Mouse (Mus musculus) monocyte, adult 5-6 weeks (primary cell): ENCODE measurements around the gene Gm5617. TPM values are rescaled to one million over a fixed set of nuclear protein-coding genes. Genes with fewer than 3 reads are reported as not detected.
A peak's percentile ranks its signal among the peaks of the same experiment; 100 is the strongest.
"Not testable (repeated sequence)": the region's sequence is repeated elsewhere in the genome, so short reads cannot be mapped to it uniquely, and the experiment has no call there.

Experiments used
- ATAC-seq: fragments of 153-309, 156-312 bp; replicated peaks from 2 replicates; pipeline ENCODE4 v1.8.0; 2017; ENCODE audit warnings: mild to moderate bottlenecking; ENCODE audit not compliant: low TSS enrichment, insufficient number of reproducible peaks, severe bottlenecking, poor library complexity, low FRiP score
- total RNA-seq: library from RNA; stranded (forward); fragments of 200-1000, 200-491, 200-594 nt; gene quantifications from 3 replicates; pipeline ENCODE4 v1.2.3, GENCODE M21; 2017

Gm5617 gene
- total RNA-seq, 1 experiment from 2014 or later, result 22.4 TPM

DNA sequence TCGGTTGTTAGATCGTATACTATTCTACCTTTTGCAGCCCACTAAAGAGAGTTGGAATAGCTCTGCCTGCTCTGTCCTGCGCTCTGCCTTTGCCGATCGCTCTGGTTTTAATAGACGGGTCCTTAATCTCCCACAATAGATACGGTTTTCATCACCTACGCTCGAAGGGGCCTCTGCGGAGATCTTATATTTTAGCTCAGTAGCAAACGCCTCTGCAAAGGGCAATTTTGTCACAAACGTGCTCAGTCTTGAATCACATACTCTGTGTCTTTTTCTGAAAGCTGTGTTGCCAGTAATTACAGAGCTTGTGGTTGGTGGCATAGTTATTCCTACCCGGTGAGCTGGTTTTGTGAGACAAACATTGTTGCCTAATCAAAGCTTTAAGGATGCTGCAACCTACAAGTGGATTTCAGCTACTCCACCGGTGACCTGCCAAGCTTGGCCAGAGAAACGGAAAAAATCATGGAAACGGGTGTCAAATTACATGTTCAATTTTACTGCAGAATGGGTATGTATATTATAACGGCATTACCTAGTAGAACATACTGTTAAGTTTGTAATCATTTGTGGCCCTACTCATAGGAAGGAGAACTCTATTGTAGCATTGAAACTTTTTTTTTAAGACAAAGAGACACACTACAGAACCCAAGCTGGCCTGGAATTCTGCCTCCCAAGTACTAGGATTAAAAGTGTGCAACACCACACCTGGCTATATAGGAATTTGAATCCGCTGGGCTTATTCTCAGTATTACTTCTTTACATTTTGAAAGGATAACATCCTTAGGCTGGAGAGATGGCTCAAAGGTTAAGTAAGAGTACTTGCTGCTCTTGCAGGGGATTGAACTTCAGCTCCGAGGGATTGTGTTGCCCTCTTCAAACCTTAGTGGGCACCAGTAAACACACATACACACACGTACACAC lies 13.8 kb upstream of the Gm5617 start:
- no peak for ATAC-seq

GRCm38 (mm10) chr9:48495548-48495932 lies 298 bp downstream of the Gm5617 start:
- ATAC-seq, result peak; percentile 2; the same call in 1 of the 2 replicates

DNA sequence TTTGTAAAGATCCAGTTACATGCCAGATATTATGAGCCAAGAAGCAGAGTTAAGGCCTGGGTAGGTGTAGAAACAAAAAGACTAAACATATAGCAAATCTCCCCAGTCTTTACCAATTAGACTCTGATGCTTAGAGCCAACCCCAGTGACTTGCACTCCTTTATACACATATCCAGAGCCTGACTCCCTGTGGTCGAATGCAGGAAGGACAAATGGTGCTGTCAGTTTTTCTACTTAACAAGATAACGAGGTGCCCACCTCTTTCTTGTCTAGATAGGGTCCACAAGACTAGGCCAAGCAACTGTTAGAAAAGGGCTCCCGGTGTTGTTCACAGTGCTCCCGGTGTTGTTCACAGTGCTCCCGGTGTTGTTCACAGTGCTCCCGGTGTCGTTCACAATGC lies 6.0 kb downstream of the Gm5617 start:
- no peak for ATAC-seq

DNA sequence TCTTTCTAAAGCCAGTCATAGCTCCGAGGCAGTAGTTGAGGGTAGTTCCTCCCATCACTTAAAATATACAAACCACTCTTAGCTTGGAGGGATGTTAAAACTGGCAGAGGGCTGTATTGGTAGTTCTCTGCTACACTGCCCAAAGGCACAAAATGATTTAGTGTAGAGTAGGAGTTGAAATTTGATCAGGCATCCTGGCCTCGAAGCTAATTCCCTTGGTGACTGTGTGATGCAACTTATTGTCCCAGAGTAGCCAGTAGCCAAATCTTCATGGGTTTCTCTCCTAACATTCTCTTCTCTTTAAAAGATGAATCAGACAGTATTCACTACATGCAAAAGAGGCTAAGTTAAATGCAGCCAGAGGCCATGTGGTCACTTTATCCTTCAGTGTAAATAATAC lies 7.8 kb downstream of the Gm5617 start:
- ATAC-seq, result no peak

- ATAC-seq, result no peak
Measured at GRCm38 (mm10) chr9:48504741-48505365, 9.6 kb downstream of the Gm5617 start.

- no peak for ATAC-seq
Measured at GRCm38 (mm10) chr9:48510134-48510533, 14.9 kb downstream of the Gm5617 start.

DNA sequence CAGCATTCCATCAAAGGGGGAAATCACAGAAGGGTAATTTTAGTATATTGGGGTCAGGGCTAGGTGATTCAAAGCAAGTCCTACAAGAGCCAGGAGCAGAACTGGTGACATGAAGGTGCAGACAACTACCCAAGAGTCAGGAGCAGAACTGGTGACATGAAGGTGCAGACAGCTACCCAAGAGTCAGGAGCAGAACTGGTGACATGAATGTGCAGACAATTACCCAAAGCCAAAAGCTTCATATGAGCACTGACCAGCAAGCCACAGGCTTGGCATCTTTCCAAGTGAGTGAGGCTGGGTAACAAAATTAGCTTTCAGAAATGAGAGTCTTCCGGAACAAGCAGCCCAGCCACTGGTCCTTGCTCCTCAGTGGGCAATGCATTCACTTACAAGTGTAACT lies 20.1 kb downstream of the Gm5617 start:
- ATAC-seq, result no peak

DNA sequence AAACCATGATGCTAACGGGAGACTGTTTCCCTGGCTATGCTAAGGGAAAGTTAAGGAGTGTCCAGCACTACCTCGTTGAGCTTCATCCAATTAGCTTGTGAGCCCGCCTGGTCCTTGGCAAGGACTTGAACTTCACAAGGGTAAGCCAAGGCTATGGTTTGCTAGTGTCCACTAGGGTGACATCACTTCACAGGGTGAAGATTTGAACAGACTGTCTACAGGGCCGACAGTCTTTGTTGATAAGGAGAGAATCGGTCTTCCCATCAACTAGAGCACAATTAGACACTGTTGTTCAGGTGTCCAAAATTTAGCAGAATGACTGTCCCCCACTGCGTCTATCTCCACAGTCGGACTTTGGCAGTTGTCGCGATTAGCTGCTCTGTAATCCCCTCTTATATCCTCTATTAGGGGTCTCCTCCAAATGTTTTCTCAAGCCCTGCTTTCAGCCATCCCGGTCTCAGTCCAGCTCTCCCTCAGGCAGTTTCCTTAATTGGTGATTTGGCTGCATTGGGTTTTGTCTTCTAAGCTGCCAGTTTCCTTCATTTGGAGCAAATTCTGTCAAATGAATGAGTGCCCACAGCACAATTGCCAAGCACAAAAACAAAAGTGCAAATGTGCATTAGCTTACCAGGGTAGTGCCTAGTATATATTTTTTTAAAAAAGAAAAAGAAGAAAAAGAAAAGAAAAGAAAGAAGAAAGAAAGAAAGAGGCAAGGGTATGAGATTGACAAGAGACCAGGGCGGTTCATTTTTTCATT lies 21.6 kb downstream of the Gm5617 start:
- no peak for ATAC-seq

GRCm38 (mm10) chr9:48517372-48518130 lies 22.3 kb downstream of the Gm5617 start:
- no peak for ATAC-seq

DNA sequence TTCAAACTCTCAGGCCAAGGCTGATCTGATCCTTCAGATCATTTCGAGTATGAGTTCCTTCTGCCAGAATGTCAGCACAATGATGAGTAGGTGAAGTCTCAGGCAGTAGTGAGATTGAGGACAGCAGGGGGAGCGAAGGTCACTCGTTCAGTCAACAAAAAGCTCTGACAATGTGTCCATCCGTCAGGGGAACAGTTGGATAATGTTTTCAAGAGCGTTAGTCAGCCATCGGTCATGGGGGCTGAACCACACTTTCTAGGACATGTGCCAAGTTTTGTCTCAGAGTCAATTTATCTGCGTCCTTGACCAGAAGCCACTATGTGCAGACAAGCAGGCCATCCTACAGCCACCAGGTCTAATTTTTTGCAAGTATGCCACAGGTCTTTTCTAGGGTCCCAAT lies 25.2 kb downstream of the Gm5617 start:
- not testable (repeated sequence) for ATAC-seq

- ATAC-seq, result peak; percentile 75
Measured at GRCm38 (mm10) chr9:48525566-48525965, 30.3 kb downstream of the Gm5617 start.

DNA sequence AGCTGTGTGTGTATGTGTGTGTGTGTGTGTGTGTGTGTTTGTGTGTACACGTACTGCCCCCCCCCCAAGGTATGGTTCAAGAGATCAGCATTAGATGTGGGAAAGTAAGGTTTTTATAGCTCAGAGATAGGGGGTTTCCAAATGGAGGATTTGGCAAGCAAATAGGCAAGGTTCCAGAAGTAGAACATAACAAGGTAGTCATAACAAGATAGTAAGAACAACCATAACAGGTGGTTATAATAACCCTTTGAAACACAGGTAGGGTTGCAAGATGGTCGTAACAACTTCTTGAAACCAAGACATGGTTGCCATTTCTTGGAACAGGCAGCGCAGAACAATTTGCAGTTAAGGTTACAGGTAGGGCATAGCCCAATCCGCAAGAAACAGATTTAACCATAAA lies 31.3 kb downstream of the Gm5617 start:
- no peak for ATAC-seq

GRCm38 (mm10) chr9:48531294-48531693 lies 36.1 kb downstream of the Gm5617 start:
- ATAC-seq, result no peak

- ATAC-seq, result no peak
Measured at GRCm38 (mm10) chr9:48532203-48532602, 37.0 kb downstream of the Gm5617 start.

DNA sequence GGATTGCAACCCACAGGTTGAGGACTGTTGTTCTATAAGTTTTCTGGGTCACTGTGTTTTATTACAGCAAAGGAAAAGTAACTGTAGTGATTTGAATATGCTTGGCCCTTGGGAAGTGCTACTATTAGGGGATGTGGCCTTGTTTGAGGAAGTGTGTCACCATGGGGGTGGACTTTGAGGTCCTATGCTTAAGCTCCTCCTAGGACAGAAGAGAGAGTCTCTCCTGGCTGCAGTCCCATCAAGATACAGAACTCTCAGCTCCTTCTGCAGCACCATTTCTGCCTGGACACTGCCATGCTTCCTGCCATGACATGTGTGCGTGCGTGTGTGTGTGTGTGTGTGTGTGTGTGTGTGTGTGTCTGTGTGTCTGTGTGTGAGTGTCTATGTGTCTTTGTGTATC lies 37.5 kb downstream of the Gm5617 start:
- ATAC-seq, result peak; percentile 97

DNA sequence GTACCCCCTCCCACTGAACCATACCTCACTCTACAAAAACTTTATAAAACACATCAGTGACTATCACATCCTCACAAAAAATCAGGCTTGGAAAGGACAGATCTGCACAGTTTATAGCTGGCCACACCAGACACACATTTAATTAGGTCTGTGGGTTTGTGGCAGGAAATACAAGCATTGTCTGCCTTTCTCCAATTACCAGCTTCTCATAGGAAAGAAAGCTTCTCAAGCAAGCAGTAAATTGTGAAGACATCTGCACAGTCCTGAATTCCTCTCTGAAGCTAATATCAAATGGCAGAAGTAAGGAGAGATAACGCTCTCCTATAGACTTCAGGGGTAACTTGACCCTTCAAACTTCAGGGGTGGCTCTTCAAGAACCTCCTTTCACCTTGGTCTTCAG lies 41.2 kb downstream of the Gm5617 start:
- ATAC-seq, result no peak

DNA sequence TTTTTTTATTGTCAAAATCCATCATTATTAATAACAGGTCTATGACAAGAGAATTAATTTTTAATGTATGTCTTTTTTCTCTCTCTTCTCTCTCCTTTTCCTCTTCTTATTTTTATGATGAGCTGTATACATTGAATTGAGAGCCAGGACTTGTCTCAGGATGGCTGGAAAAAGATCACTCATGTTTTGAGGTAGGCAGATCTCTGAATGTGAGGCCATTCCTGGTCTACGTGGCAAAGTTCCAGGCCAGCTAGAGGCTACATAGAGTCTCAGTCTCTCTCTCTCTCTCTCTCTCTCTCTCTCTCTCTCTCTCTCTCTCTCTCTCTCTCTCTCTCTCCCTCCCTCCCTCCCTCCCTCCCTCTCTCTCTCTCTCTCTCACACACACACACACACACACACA lies 42.4 kb downstream of the Gm5617 start:
- not testable (repeated sequence) for ATAC-seq

DNA sequence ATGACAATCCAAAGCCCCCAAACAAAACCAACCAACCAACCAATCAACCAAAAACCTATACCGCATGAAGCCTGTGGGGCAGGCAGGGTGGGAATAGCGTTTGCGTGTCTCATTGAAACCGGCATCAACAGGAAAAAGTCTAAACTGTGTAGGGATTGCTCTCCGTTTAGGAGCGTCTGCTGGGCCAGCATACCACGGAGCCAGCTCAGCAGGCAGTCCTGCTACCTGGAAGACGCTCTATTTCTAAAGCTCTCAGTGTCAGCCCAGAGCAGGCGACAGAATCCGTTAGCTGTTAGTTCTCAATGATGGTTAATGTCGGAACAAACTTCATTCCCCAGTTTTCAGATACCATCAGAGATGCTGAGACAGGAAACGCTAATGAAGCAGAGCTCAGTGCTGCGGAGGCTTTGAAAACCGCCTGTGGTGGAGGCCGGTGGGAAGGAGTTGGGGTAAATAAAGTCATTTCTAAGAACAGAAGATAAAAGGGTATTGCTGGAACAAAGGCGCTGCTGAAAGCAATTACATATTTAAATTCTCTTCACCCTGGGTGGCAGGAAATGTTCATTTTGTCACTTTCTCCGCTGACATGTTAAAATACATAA lies 42.9 kb downstream of the Gm5617 start:
- no peak for ATAC-seq
